Mouse (Mus musculus) granulocyte monocyte progenitor cell, adult 5-6 weeks (primary cell): ENCODE measurements around the gene Abhd4. TPM values are rescaled to one million over a fixed set of nuclear protein-coding genes. Genes with fewer than 3 reads are reported as not detected.

Experiments used
- ATAC-seq: replicated peaks from 2 replicates; pipeline ENCODE4 v1.8.0; 2016; ENCODE audit warnings: mild to moderate bottlenecking, moderate TSS enrichment, inconsistent platforms; ENCODE audit not compliant: poor library complexity, severe bottlenecking
- total RNA-seq, 2 experiments: library from RNA; stranded (forward) in 1 of 2; stranded (reverse) in 1 of 2; fragments of 200-712, 200-1000 nt in 1 of 2; fragments of >200 nt in 1 of 2; fragmentation: Nextera tagmentation in 1 of 2; gene quantifications; 2 replicates each; pipeline ENCODE4 v1.2.3; 2014 to 2017

Abhd4 gene
- total RNA-seq, 2 experiments from 2014 or later, result 24.3 to 41.9 TPM

DNA sequence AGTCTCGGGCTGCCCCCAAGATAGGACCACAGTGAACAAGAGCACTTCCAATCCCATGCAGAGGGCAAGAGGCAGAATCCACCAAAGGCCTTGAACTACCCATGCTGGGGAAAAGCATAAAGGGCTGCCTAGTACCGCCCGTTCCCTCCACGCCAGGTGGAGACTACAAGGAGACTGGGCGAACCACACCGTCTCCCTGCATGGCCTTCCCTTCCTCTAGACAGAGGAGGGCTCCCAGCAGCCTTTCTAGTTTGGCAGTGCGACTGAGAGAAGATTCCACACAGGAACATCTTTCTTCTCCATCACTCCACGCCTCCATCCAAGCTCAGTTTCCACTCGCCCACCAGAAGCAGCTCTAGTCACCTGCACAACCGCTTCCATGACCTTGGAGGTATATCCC, 14.0 kb downstream of the Abhd4 start:
- no peak for ATAC-seq

DNA sequence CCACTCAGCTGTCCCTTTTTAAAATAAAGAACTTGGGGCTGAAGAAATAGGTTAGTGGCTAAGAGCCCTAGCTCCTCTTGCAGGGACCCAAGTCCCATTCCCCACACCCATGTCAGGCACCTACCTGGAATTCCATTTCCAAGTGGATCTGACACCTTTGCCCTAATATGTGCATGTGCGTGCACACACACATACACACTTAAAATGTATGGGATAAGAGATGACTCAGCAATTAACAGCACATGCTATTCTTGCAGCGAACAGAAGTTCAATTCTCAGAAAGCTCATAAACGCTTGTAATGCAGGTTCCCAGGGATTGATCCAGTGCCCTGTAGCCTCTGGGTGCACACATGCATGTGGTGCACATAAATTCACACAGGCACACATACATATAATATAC, 15.6 kb downstream of the Abhd4 start:
- ATAC-seq, result no peak

DNA sequence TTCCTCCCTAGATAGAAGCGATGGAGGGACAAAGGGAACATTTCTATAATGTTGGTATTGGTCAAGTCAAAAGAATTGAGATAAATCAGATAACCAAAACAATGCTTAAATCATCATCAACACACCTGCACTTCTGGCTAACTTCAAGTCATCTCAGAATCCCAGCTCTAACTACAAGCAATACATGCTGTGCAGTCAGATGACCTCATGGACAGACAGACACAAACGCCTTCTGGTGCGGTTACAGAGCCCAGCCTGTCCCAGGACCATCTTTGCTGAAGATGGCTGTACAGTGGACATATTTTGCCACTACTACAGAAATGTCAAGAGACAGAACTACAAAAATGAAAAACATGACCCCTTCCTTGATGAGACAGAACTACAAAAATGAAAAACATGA, 16.4 kb downstream of the Abhd4 start:
- ATAC-seq, result no peak

DNA sequence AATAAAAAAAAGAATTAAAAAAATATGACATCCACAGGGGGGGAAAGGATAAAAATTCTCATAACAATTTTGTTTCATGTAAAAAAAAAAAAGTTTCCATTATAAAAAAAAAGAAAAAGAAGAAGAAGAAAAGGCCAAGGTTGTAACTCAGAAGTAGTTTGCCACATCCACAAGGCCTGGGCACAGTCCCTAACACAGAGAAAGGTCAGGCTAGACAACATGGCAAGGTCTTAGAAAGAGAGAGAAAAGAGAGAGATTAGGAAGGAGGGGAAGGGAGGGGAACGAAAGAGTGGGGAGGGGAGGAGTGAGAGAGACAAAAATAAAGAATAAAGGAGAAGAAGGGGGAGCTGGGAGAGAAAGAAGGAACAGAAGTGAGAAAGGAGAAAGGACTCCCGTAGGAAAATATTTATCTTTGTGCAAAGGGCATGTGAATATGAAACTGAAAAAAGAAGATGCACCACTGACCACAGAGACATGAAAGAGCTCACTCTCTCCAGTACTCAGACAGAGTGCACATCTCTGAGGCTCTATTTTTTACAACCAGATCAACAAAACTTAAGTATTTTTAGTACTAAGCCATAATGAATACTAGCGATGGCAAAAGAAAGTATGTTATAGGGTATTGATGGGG, 18.1 kb downstream of the Abhd4 start:
- no peak for ATAC-seq

DNA sequence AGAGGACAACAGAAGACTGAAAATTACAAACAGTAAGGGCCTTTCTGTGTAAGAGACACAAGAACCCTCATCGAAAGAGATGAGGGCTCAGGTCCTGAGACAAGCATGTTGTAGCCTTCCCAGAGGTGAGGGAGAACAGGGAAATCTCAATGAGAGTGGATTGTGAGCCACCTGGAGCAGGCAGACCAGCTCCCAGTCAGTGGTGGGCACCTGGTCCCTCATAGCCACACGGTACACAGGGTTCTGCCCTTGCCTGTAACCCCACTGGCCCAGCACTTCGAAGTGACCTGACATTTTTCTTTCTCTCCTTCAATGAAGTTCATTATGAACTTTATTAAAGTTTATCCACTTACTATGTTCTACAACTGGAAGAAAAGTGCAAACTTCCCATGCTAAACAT, 18.7 kb downstream of the Abhd4 start:
- ATAC-seq, result no peak

DNA sequence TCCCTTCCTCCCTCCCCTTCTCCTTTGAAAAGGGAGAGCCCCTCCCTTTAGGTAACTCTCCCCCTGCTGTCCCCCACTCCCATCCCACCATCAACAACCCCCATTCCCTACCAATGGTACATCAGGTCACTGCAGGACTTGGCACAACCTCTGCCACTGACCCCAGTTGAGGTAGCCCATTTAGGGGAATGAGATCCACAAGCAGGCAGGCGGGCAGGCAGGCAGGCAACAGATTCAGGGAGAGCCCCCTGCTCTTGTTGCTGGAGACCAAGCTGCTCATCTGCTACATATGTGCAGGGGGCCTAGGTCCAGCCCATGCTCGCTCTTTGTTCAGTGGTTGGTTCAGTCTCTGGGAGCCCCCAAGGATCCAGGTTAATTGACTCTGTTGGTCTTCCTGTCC, 22.5 kb downstream of the Abhd4 start:
- no peak for ATAC-seq

DNA sequence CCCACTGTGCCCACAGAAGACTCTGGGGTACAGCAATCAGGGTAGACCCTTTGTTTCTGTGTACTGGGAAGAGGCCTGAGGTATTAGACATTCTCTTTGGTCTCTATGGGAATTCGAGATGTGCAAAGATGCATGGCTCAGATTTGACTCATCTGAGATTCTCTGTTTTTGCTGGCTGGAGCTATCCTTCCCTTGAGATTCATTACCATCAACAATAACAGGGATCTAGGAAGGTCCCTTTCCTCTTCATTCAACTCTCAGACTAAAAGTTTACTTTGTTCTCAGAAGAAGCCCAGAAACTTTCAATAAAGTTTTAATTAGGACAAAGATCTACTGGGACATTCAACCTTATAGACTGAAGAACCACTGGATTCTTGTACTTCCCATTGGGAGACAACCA, 30.9 kb downstream of the Abhd4 start, which contains the start of gene Olfr49:
Olfr49 (minus strand) TSS at position 101 of the 400 bp plus-strand sequence.
- no peak for ATAC-seq

DNA sequence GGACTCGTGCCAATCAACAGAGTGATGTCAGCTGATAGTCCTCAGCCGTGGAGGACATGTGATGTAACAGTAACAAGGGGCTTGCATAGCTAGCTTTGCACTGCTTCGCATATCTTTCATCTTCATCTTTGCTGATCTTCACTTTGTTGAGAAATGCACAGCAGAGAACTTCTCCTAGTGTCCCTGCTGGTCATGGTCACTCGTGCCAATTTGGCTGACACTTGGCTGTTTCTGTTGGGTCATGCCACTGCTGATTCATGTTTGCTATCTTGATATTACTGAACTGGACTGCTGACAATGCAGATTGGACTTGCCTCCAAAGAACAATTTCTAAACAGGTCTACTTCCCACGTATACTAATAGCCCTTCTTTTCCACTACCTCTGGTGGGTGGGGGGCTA, 46.1 kb downstream of the Abhd4 start:
- no peak for ATAC-seq

DNA sequence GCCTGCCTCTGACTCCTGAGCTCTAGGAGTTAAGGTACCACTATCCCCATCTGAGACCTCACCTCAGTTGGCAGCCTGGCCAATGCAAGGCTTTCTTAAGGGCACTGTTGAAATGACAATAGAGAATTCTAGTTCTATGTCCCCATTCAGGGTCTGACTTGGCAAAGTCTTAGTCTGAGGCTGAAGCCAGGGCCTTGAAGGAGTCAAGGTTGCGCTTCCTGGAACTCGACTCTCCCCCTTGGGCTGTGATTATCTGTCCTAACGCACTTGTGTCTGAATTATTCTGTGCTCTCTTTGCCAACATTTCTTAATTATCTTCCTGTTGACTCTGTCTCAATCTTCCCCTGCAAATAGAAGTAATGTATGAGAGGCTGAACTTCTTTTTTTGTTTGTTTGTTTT, 46.7 kb downstream of the Abhd4 start:
- ATAC-seq, result no peak

DNA sequence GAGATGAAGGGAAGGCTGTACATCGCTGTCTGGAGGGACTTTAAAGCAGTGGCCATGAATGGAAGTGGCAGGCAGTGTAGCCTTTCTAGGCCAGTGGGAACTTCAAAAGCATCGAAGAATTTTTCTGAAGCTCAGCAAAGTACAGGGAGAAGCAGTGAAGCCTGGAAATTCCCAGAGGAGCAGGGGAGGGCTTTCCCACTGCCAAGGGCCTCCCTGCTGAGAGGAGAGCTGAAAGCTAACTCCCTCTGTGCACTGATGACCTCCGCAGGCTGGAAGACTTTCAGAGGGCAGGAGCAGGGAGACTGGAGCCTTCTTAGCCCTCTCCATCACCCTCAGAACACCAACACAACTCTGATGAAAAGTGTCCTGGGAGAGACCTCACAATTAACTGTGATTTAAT, 57.8 kb downstream of the Abhd4 start:
- ATAC-seq, result no peak

Other genes with a start within 250 kb of the Abhd4 start
- gene Dad1, start 84 bp upstream of the Abhd4 start, total RNA-seq (2014; fragmentation: Nextera tagmentation), result 248 and 260 TPM in 2 replicates
- 123 and 177 TPM in 2 replicates for gene Dad1, start 84 bp upstream of the Abhd4 start, total RNA-seq (2017)
- not detected in 2 replicates for gene Olfr49, start 30.8 kb downstream of the Abhd4 start, total RNA-seq (2014; fragmentation: Nextera tagmentation)
- not detected in 2 replicates for gene Olfr49, start 30.8 kb downstream of the Abhd4 start, total RNA-seq (2017)
- 43.2 and 53.8 TPM in 2 replicates for gene Oxa1l, start 106.6 kb downstream of the Abhd4 start, total RNA-seq (2014; fragmentation: Nextera tagmentation)
- 30.6 and 51.1 TPM in 2 replicates for gene Oxa1l, start 106.6 kb downstream of the Abhd4 start, total RNA-seq (2017)
- 10.3 and 10.7 TPM in 2 replicates for gene Slc7a7, start 163.6 kb downstream of the Abhd4 start, total RNA-seq (2014; fragmentation: Nextera tagmentation)
- gene Slc7a7, start 163.6 kb downstream of the Abhd4 start, total RNA-seq (2017), result 3.0 and 3.1 TPM in 2 replicates
- 63.7 and 100 TPM in 2 replicates for gene Mrpl52, start 172.7 kb downstream of the Abhd4 start, total RNA-seq (2014; fragmentation: Nextera tagmentation)
- 34.0 and 40.1 TPM in 2 replicates for gene Mrpl52, start 172.7 kb downstream of the Abhd4 start, total RNA-seq (2017)
- gene Mmp14, start 177.4 kb downstream of the Abhd4 start, total RNA-seq (2014; fragmentation: Nextera tagmentation), result not detected in 2 replicates
- gene Mmp14, start 177.4 kb downstream of the Abhd4 start, total RNA-seq (2017), result not detected in 2 replicates
- 37.3 and 41.5 TPM in 2 replicates for gene Lrp10, start 209.9 kb downstream of the Abhd4 start, total RNA-seq (2014; fragmentation: Nextera tagmentation)
- gene Lrp10, start 209.9 kb downstream of the Abhd4 start, total RNA-seq (2017), result 20.0 and 23.7 TPM in 2 replicates
- not detected in 2 replicates for gene Rem2, start 221.9 kb downstream of the Abhd4 start, total RNA-seq (2014; fragmentation: Nextera tagmentation)
- not detected in 2 replicates for gene Rem2, start 221.9 kb downstream of the Abhd4 start, total RNA-seq (2017)